Mouse (Mus musculus) liver, adult (tissue): ENCODE results near the gene Ints14.

Experiments
- GATA4 ChIP-seq: IDR thresholded peaks from 2 replicates; pipeline ENCODE4 v1.6.1; 2014; ENCODE audit warnings: mild to moderate bottlenecking, low read length; ENCODE audit not compliant: insufficient replicate concordance

Ints14 gene

DNA sequence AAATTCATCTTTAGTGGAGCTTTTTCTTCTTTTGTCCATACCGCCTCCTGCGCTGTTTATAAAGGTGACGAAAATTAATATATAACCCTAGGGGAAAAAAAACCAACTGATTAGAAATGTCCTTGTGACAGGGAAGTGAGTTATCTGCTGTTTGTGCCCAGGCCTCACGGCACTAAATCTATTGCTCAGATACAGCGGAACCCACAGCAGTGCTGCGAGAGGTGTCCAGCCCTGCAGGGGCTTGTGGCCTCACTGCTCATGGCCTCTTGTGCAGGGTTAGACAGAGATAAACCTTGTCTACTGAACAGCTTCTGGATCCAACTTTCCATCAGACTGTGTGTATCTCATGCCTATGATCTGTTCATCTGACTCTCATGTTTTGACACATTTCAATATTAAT, 27.7 kb downstream of the Ints14 start:
- TF ChIP-seq GATA4 = no peak

DNA sequence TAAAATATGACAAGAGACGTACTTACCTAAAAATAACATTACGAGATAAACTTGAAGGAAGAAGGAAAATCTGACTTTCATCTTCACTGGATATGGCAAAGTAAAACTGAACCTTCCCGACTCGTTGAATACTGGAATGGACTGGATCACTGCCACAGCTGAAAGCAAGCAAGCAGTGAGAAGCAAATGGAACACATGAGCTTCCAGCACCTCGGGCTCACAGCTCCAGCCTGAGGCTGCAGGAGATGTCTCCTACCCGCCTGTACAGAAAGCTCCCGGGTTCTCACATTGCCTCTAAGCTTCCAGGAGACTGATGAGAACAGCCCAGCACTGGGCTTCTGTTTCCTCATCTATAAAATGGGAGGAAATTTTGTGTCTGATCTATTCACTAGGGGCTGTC, 29.6 kb downstream of the Ints14 start:
- no peak for TF ChIP-seq GATA4

DNA sequence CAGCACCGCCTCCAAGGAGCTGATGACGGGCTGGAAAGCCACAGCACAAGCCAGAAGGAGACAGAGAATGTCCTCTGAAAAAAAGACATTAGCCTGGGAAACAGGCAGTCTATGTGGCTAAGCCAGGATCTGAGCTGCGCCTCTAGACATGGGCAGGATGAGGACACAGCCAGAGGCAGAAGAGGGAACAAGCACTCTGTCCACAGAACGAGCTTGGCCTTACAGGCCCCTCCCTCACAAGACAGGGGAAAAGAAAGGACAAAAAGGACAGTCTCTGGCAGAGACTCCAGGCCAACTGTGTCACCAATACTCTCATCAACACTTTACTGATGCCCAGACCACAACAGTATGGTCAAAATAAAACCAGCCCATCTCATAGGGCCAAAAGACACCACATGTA, 40.8 kb downstream of the Ints14 start:
- no peak for TF ChIP-seq GATA4

DNA sequence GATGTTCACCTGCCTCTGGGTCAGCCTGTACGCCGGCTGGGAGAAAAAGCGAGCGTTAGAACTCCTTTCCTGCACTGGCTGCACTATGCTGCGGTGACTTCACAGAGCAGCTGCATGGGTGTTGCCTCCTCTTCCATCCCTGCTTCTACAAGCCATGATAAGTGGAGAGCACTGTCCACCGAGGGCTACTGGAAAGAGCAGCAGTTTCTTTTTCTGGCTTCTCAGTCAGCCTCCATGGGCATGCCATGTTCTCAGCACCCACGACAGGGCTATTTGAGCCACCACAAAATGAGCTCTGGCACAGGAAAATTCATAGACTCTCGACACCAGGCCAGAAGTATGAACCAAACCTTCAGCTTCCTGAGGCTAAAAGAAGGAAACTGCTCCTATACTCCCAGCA, 45.0 kb downstream of the Ints14 start:
- no peak for TF ChIP-seq GATA4

DNA sequence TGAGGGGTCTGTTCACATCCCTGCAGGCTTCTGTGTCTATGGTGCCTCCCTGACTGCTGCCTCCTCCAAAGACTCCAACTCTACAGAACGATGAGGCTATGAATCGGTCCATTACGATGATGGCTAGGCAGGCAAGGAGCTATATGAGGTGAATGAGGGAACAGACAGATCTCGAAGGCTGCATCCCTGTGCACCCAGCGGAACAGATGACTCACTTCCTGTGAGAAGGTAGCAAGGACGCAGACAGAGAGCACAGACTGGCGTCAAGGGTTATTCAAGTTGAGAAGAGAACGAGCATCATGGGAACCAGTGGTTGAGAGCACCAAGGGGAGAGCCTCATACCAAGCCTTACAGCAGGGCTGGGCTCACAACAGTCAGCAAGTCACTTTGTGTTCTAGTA, 49.9 kb downstream of the Ints14 start:
- TF ChIP-seq GATA4 = no peak

DNA sequence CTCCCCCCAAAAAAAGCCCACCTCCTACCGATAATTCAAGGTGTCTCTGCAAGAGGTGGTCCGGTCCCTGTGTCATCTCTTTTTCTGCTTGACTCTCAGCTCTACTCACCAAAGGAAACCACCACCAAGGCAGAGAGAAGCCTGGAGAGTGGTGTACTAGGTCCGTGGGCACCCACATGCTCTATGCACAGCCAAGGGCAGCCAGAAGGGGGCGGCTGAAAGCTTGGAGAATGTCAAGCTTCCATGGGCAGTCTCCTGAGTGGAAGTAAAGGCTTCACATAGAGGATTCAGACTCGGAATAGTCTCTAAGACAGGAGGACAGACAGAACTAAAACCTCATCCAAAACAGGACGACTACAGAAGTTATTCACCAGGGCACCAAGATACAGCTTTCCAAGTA, 50.6 kb downstream of the Ints14 start:
- no peak for TF ChIP-seq GATA4

DNA sequence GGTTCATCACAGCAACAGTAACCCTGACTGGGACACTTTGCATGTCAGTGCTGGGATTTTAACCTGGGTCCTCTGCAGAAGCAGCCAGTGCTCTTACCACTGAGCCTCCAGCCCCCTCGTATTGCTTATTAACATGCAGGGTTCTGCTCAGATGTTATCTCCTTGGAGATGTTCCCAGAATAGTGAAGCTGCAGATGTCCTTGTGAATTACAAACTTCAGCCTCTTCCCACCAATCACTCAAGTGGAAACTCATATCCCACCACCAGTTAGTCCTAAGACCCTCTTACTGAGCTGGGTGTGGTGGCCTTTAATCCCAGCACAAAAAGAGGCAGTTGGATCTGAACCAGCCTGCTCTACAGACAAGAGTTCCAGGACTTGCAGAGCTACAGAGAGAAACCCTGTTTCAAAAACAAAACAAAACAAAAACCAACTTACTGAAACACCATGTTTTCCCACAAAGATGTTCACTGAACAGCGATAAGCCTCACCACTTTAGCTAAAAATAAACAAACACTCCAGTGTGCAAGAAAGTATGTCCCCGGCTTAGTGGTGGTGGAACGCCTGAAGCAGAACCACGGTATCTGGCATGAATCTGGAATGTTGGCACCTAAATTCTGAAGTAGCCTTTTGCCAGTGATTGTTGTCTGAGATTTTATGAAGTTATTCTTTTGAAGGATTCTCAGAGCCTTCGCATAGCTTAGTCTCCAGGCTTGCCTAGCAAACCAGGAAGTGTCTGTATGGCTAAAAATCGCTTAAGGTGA, 54.9 kb downstream of the Ints14 start:
- TF ChIP-seq GATA4 = no peak

DNA sequence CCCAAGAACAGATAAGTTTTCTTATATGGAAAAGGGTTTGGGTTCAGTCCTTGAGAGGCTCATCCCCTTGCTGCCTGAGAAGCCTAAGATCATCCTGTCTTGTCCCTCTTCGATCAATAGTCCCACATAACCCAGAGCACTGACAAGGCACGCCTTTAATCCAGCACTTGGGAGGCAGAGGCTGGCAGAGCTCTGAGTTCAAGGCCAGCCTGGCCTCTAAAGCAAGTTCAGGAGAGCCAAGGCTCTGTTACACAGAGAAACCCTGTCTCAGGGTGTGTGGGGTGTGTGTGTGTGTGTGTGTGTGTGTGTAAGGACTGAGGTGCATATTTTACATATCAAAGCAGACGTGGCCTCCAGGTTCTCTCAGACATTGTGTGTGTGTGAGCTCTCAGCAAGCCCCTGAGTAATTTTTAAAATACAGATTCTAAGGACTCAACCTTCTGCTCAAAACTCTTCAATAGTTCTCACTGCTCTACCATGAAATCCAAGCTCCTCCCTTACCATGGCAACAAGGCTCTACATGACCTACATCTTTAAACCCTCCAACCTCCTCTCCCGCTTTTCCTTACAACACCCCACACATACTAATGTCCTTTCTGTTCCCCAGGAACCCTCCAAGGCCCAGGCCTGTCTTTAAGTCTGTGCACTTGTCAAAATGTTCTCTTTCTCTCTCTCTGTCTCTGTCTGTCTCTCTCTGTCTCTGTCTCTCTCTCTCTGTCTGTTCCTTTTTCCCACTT, 55.7 kb downstream of the Ints14 start:
- no peak for TF ChIP-seq GATA4

DNA sequence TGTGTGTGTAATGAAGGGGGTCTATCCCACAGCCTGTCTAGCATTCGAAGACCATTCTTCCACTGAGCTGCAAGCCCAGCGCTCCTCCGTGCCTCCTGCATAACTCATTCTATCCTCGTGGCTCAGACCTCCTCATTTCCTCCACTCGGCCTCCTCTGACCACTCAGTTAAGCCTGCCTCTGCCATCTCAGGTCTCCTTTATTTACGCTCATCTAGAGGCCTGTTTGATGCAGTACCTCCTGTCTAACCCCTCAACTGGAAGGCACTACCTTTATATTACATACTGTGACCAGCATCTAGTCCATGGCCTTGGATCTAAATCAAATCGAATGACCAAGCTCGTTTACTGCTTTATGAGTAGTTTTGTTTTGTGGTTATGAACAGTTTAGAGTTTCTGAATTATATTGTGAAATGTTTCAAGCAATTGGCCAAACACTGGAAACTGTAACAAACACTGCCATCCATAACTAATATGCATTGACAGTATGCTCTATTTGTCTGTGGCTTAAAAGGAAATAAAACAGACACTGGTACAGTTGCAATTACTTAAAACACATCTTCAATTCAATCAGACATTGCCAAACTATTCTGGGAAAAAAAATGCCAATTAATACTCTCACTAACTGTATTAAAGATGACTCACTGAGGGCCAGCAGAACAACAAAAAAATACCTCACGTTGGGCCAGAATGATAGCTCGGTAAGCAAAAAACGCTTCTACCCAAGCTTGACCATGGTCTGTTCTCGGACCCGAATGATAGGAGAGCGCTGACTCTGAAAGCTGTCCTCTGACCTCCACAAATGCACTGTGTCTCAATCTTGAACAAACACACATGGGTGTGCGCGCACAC, 56.5 kb downstream of the Ints14 start:
- TF ChIP-seq GATA4 = no peak

DNA sequence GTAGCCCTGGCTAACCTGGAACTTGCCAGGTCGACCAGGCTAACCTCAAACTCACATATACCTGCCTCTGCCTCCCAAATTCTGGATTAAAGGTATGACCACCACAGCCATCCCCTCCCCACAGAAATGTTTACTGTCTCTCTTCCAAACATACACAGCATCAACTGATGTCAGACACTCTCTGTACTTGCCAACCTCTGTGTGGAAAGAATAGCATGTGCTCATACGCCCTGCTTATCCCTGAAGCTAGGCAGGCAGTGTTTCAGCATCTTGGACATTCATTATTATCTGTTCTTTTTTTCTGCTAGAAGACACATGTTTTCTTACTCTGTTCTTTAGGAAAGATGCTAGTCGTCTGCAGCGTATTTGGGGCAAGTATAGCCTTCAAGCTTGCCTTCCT, 57.2 kb downstream of the Ints14 start:
- TF ChIP-seq GATA4 = no peak

DNA sequence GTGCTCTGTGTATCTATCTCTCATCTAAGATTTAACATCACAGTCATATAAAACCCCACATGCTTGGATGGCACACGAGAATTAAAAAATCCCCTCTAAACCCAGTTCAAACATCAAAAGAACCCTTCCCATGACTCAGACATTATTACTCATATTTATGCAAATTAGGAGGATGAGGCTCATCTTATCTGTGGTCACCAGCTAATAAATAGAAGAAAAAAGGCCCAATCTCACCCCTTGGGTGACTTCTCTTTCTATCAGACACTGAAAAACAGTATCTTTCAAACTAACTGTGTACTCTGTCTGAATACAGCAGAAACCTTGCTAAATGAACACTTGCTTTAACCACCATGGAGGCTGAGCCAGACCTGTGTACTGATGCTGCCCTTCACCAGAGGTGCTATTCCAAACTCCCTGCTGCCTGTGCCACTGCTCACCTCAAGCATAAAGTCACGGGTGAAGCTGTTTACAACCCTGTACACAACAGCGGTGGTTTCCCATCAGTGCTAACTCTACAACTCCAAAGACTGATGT, 58.0 kb downstream of the Ints14 start:
- no peak for TF ChIP-seq GATA4

DNA sequence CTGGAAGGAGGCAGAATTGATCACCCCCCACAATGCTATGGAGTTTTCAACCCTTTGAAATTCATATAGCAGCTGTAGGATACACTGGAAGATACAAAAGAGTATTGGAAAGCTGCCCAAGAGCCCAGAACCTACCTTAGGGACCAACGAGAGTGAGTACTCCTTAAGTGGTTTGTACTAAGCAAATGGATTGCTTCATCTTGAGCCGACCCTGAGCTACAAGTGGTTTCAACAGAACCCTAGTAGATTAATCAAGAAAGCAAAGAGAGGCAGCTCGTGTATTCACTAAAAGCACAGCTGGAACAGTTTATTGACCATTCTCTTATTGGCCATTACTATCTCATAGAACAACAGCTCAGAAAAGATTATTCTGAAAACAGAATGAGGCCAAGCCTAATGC, 58.4 kb downstream of the Ints14 start:
- no peak for TF ChIP-seq GATA4

DNA sequence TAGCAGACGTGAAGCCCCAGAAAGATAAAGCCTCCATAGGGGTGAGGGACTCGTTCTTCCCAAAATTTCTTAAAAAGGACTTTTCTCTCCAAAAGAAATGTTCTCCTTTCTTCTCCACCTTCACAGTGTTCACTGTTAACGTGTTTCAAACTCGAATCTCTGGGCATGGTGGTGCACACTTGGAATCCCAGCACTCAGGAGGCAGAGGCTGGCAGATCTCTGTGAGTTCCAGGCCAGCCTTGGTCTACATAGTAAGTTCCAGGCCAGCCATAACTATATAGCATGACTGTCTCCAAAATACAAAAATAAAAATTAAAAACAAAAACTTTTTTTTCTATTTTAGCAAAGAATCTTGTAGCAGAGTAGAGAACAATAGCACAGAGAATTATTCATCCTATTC, 59.4 kb downstream of the Ints14 start:
- no peak for TF ChIP-seq GATA4

DNA sequence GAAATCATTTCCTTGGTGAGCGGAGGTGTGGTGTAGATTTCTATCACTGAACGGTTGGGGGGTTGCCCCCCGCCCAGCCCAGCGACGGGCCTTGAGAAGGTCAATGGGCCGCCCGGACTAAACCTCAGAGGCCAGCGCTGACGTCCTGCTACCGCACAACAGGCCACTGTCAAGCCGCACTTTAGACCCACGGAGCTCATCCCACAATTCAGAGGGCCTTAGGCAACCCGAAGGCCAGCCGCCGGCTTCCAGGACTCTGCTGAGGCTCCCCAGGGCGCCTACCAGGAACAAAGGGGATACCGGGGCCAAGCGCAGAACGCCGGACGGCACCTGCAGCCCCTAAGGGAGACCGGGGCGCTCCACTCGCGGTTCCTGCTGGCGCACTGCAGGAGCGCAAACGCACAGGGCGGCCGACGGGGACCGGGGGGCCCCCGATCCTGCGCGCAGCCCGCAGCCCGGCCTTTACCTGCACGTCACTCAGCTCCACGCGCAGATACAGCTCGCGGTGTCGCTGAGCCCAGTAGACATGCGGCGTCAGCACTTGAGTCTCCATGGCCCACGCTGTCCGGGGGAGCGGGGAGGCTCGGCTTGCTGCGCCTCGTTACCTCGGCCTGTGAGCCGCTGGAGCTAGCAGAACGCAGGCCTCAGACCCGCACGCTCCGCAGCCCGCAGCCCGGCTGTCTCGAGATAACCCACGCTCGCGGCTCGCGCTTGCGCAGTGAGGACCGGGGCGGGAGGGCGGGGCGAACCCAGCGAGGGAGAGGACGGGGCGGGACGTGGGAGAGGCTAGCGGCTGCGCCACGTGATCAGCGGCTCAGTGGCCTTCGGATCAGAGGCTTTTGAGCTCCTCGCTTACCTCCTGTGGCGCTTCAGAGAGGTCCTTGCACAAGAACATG, 60.5 kb downstream of the Ints14 start, which contains the start of gene Hacd3:
Gene Hacd3 (minus strand): TSS at position 703 of the 896 bp plus-strand sequence.
- TF ChIP-seq GATA4 = peak; percentile 85; the same call in 1 of the 2 replicates

DNA sequence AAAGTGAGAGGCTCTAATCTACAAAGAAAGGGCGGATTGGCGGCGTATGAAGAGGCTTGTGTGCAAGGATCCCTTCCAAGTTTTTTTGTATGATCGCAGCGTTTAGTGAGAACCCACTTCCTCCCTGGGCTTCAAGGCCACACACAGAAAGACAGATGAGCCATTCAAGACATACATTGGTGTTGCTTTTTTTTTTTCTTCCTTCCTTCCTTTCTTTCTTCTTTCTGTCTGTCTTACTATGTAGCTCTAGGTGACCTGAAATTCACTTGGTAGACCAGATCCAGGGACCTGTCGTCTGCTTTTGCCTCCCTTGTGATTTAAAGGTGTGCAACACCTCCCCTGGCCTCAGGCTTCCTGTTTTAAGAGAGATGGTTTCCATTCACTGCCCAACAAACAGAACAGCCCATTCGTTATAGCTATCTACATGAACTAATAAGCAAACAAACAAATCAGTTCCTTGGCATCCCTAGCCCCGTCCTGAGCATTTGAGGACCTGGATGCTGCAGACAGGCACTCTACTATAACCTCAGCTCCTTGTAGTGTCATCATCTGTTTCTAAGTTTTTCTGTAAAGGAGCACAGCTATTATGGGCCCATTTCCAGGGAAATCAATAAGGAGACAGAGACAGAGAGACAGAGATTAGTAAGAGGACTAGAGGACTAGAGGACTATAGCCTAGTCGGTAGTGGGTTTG, 61.3 kb downstream of the Ints14 start:
- TF ChIP-seq GATA4 = no peak
